Mouse (Mus musculus) hindbrain, embryonic 11.5 days (tissue): Measurements from ENCODE around the gene Fastkd5. TPM values are rescaled to one million over a fixed set of nuclear protein-coding genes. Genes with fewer than 3 reads are reported as not detected.

ENCODE experiments used
- ATAC-seq: fragments of 200-750 bp; cut with Nextera tagmentation; 2 replicates; pipeline ENCODE4 v1.8.0; 2017; ENCODE audit warnings: mild to moderate bottlenecking, moderate TSS enrichment, moderate library complexity; ENCODE audit not compliant: low FRiP score
- DNase-seq: peaks from one replicate; pipeline ENCODE4 v3.0.0-alpha.2; 2015; ENCODE audit warnings: low spot score
- H3K27ac ChIP-seq: fragments of 300-500 bp; sonication (generic); 2 replicates; pipeline ENCODE4 v1.5.1; 2014; ENCODE audit warnings: mild to moderate bottlenecking, low read depth, low read length
- H3K27me3 ChIP-seq: fragments of 300-500 bp; sonication (generic); 2 replicates; pipeline ENCODE4 v1.6.1; 2014; ENCODE audit warnings: mild to moderate bottlenecking, low read length, moderate library complexity, mixed read lengths; ENCODE audit not compliant: control insufficient read depth, insufficient read depth
- H3K36me3 ChIP-seq: fragments of 300-500 bp; sonication (generic); 2 replicates; pipeline ENCODE4 v1.6.1; 2014; ENCODE audit warnings: mild to moderate bottlenecking, low read length, moderate library complexity, mixed read lengths; ENCODE audit not compliant: control insufficient read depth, insufficient read depth
- H3K4me1 ChIP-seq: fragments of 300-500 bp; sonication (generic); replicated peaks from 2 replicates; pipeline ENCODE4 v1.6.1; 2014; ENCODE audit warnings: low read length, mixed read lengths; ENCODE audit not compliant: control insufficient read depth, insufficient read depth
- H3K4me2 ChIP-seq: fragments of 300-500 bp; sonication (generic); replicated peaks from 2 replicates; pipeline ENCODE4 v1.6.1; 2014; ENCODE audit warnings: mild to moderate bottlenecking, low read depth, low read length
- H3K4me3 ChIP-seq: fragments of 300-500 bp; sonication (generic); 2 replicates; pipeline ENCODE4 v1.5.1; 2014; ENCODE audit warnings: low read depth, low read length
- H3K9ac ChIP-seq: fragments of 300-500 bp; sonication (generic); 2 replicates; pipeline ENCODE4 v1.6.1; 2014; ENCODE audit warnings: low read depth, low read length
- H3K9me3 ChIP-seq: fragments of 300-500 bp; sonication (generic); 2 replicates; pipeline ENCODE4 v1.6.1; 2016; ENCODE audit warnings: low read length; ENCODE audit not compliant: control insufficient read depth
- WGBS: fragments of 180-500 bp; shearing (Covaris S2); extraction: QIAGEN DNeasy Blood & Tissue Kit; methylation state at CpG from one replicate; pipeline ENCODE4 v1.1.7; 2014; 5-methylcytosine and 5-hydroxymethylcytosine counted together
- polyA plus RNA-seq: library from polyadenylated mRNA; unstranded; fragments of >200 nt; fragmentation: Nextera tagmentation; extraction: Ambion mirVana; gene quantifications from 2 replicates; pipeline ENCODE4 v1.2.1, GENCODE M21; 2014

Gene Fastkd5
- polyA plus RNA-seq, result 20.2 and 22.0 TPM in 2 replicates

DNA sequence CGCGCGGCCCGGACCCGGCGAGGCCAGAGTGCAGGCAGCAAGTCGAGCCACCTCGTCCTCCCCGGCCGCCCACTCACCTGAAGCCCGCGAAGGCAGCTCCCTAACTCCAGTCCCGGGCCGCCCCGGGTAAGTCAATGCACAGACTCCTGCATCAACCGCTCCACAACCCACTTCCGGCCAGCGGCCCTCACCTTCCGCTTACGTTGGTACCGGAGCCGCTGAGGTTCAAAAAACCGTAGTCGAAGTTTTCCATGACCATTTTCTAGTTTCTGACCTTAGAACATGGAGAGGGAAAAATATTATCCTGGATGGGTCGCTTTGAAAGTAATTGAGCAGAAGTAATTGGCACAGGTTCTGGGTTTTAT lies at the start of gene Fastkd5, which contains the start of gene Ubox5:
Gene Fastkd5 (minus strand): TSS at position 189 of the 365 bp plus-strand sequence.
Gene Ubox5 (minus strand): TSS at position 200 of the 365 bp plus-strand sequence.
- Histone ChIP-seq H3K4me1 (peaks cover 2% of the 10 kb centered on the region), H3K9me3 (no peaks in the 10 kb centered on the region), H3K4me3 (peak within 1 kb of the TSS; percentile 79), H3K27me3 (peaks cover 13% of the 10 kb centered on the region), H3K36me3 (peaks cover 2% of the 10 kb centered on the region; the same call in 1 of the 2 replicates), H3K27ac (no peak within 1 kb of the TSS), H3K9ac (peak within 1 kb of the TSS; percentile 87), H3K4me2 (peak within 1 kb of the TSS; percentile 73)
- ATAC-seq (peak; percentile 81), DNase-seq (peak; percentile 91)
- 0% methylated on average over 24 of the region's 25 CpGs for WGBS

DNA sequence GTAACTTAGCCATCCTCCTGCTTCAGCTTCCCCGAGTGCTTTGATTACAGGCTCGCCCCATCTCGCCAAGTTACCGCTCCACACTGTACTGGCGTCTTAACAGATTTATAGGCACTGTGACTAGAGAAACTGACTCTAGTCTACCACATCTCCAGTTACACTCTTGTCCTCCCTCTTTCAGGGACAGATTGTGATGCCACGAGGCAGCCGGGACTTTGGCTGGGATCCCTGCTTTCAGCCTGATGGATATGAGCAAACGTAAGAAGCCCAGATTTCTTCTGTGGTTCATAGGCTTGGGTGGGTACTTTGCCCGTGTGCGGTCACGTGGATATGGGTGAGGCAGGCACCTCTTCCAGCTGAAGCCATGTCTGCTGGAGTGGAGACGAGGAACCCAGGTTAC lies 49.3 kb upstream of the Fastkd5 start:
- Histone ChIP-seq H3K9me3 (no peaks in the 10 kb centered on the region), H3K4me1 (no peaks in the 10 kb centered on the region), H3K4me2 (no peak overlapping the region), H3K36me3 (peaks cover 18% of the 10 kb centered on the region; the same call in 1 of the 2 replicates), H3K27me3 (no peaks in the 10 kb centered on the region), H3K27ac (no peak overlapping the region), H3K9ac (no peak overlapping the region), H3K4me3 (no peak overlapping the region)
- WGBS, result 95% methylated on average over 12 of the region's 12 CpGs
- ATAC-seq, result no peak
- no peak for DNase-seq

DNA sequence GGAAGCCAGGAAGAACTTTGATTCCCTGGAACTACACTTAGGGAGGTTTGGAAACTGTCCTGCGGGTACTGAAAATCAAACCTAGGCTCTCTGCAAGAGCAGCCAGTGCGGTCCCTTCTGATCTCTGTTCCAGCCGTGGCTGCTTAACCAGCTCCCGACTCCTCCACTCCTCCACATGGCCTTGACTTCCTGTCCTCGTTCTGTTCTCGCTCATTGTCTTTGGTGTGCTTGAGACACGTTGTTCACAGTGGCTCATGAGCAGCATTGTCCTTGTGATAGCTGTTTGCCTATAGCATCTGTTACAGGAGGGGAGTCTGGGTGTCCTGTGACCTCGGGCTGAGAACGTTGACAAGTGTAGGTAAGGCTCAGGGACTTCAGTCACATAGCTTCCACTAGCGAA lies 47.4 kb upstream of the Fastkd5 start:
- H3K27me3 ChIP-seq, result no peaks in the 10 kb centered on the region
- no peak overlapping the region for H3K27ac ChIP-seq
- 93% methylated on average over 10 of the region's 10 CpGs for WGBS
- no peak overlapping the region for H3K4me3 ChIP-seq
- no peaks in the 10 kb centered on the region for H3K9me3 ChIP-seq
- DNase-seq (no peak), ATAC-seq (no peak)
- H3K4me2 ChIP-seq, result no peak overlapping the region
- H3K9ac ChIP-seq, result no peak overlapping the region
- peaks cover 24% of the 10 kb centered on the region; the same call in 1 of the 2 replicates for H3K36me3 ChIP-seq
- no peaks in the 10 kb centered on the region for H3K4me1 ChIP-seq

GRCm38 (mm10) chr2:130667559-130667958 lies 37.7 kb upstream of the Fastkd5 start, which contains the start of gene Itpa:
TSS of gene Itpa (plus strand) at chr2:130667610.
- Histone ChIP-seq H3K9me3 (no peaks in the 10 kb centered on the region), H3K4me2 (peak within 1 kb of the TSS; percentile 84), H3K27me3 (no peaks in the 10 kb centered on the region), H3K9ac (peak within 1 kb of the TSS; percentile 75), H3K4me1 (0 out of 2 replicates have a peak, but pooled peaks cover 2% of the 10 kb centered on the region), H3K36me3 (peaks cover 2% of the 10 kb centered on the region; the same call in 1 of the 2 replicates), H3K4me3 (peak within 1 kb of the TSS; percentile 71), H3K27ac (peak within 1 kb of the TSS; percentile 51; the same call in 1 of the 2 replicates)
- WGBS, result 1% methylated on average over 31 of the region's 31 CpGs
- ATAC-seq (peak; percentile 71), DNase-seq (peak; percentile 90)

DNA sequence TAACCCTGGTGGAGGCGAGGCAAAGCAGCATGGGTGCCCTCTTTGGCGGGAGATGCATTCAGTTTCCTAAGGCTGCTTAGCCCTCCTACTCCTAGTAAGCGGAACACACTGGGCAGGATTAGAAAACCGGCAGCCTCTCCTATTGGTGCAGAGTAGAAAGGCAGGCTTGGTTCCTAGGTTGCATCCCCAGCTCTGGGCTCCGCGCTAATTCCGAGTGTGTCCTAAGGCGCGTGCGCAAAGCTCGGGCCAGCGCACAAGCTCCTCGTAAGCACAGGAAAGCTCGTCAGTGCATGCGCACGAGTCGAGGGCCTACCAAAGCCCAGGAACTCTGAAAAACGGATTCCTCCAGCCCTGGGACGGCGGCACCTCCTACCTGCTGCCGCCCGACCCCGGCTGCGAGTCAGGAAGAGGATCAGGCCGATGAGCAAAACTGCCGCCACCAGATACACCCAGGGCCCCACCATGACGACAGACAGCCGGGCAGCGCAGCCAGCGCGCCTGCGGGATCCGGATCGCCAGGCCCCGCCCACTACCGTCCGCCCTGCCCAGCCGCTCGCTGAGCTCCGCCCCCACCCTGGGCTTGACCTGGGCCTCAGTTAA lies 34.4 kb upstream of the Fastkd5 start, which contains the start of gene Ddrgk1:
Gene Ddrgk1 (minus strand): TSS at position 558 of the 600 bp plus-strand sequence.
- Histone ChIP-seq H3K36me3 (peaks cover 4% of the 10 kb centered on the region; the same call in 1 of the 2 replicates), H3K9ac (peak within 1 kb of the TSS; percentile 88), H3K4me2 (peak within 1 kb of the TSS; percentile 62), H3K27ac (peak within 1 kb of the TSS; percentile 97), H3K27me3 (no peaks in the 10 kb centered on the region), H3K4me3 (peak within 1 kb of the TSS; percentile 59), H3K4me1 (0 out of 2 replicates have a peak, but pooled peaks cover 2% of the 10 kb centered on the region), H3K9me3 (no peaks in the 10 kb centered on the region)
- DNase-seq (peak; percentile 94), ATAC-seq (peak; percentile 95)
- under 1% methylated on average over 40 of the region's 40 CpGs for WGBS

DNA sequence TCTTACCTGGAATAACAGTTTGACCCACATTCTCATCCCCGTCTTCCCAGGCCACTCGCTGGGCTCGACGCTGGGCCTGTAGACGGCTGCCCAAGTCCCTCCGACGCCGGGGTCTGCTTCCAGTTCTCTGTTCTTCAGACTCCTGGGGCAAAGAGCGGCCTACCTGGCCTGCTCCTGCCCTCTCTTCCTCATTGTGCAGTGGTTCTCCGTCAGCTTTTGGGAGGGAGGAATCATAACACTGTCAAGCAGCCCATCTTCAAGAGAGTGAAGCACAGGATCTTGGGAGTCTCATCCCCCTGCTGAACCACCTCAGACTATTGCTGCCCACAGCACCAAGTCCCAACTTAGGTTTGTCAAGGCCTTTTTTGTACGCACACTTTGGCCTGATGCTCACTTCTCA lies 33.5 kb upstream of the Fastkd5 start:
- 92% methylated on average over 11 of the region's 11 CpGs for WGBS
- peak overlapping the region; percentile 88 for H3K9ac ChIP-seq
- H3K4me1 ChIP-seq, result 0 out of 2 replicates have a peak, but pooled peaks cover 2% of the 10 kb centered on the region
- peaks cover 4% of the 10 kb centered on the region; the same call in 1 of the 2 replicates for H3K36me3 ChIP-seq
- peak overlapping the region; percentile 59 for H3K4me3 ChIP-seq
- no peaks in the 10 kb centered on the region for H3K27me3 ChIP-seq
- no peak for DNase-seq
- H3K4me2 ChIP-seq, result peak overlapping the region; percentile 62
- no peak overlapping the region for H3K27ac ChIP-seq
- H3K9me3 ChIP-seq, result no peaks in the 10 kb centered on the region
- no peak for ATAC-seq

DNA sequence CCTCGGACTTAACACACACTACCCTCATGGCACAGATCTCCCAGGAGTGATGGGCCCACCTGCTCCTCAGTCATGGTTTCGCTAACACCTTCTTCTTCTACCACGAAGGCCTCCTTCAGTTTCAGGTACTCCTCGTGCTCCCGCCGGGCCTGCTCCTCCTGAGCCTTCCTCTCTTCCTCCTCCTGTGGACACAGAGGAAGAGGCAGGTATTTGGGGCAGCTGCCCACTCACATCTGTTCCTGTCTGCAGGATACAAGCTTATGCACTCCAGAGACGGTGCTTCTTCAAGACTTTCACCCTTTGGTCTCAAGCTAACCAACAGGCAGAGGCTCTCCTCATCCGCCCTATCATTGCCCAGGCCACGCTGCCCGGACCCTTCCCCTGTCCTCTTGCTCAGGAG lies 28.7 kb upstream of the Fastkd5 start:
- Histone ChIP-seq H3K27ac (no peak overlapping the region), H3K9ac (no peak overlapping the region), H3K36me3 (peaks cover 4% of the 10 kb centered on the region; the same call in 1 of the 2 replicates), H3K9me3 (no peaks in the 10 kb centered on the region), H3K27me3 (no peaks in the 10 kb centered on the region), H3K4me1 (0 out of 2 replicates have a peak, but pooled peaks cover 2% of the 10 kb centered on the region), H3K4me2 (no peak overlapping the region), H3K4me3 (no peak overlapping the region)
- WGBS, result 95% methylated on average over 10 of the region's 10 CpGs
- DNase-seq, result no peak
- ATAC-seq, result no peak

GRCm38 (mm10) chr2:130657541-130657940 lies 27.7 kb upstream of the Fastkd5 start:
- H3K4me2 ChIP-seq, result no peak overlapping the region
- DNase-seq, result no peak
- no peak for ATAC-seq
- no peak overlapping the region for H3K9ac ChIP-seq
- no peaks in the 10 kb centered on the region for H3K27me3 ChIP-seq
- 88% methylated on average over 6 of the region's 6 CpGs for WGBS
- no peak overlapping the region for H3K27ac ChIP-seq
- peaks cover 4% of the 10 kb centered on the region; the same call in 1 of the 2 replicates for H3K36me3 ChIP-seq
- no peak overlapping the region for H3K4me3 ChIP-seq
- no peaks in the 10 kb centered on the region for H3K9me3 ChIP-seq
- H3K4me1 ChIP-seq, result no peaks in the 10 kb centered on the region
